Mouse (Mus musculus): ENCODE measurements around the gene Tet1. TPM values are rescaled to one million over a fixed set of nuclear protein-coding genes. Genes with fewer than 3 reads are reported as not detected.
"Not testable (repeated sequence)": the region's sequence is repeated elsewhere in the genome, so short reads cannot be mapped to it uniquely, and the experiment has no call there.

The Tet1 gene
- total RNA-seq, 2 experiments from 2014 or later = 6.2 to 8.7 TPM

GRCm38 (mm10) chr10:62791251-62792176 is 117.3 kb downstream of the Tet1 start:
- DNase-seq = no peak

DNA sequence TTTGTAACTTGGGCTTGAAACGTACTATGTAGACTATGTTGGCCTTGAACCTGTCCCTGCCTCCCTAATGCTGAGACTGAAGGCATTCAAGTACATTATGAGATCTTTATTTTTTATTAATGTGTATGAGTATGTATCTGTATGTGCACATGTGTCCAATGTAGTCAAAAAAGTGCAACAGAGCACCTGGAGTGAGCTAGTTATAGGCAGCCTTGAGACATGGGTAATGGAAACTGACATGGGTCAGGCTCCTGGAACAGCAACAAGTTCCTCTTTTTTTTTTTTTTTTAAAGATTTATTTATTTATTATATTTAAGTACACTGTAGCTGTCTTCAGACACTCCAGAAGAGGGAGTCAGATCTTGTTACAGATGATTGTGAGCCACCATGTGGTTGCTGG is 127.0 kb downstream of the Tet1 start:
- DNase-seq; intact Hi-C loops (cut with DNase I): not testable (repeated sequence)

More at GRCm38 (mm10) chr10:62791251-62792176, 117.3 kb downstream of the Tet1 start:
- intact Hi-C loops (cut with DNase I) = loop anchor here (5.0 to 10.0 kb wide), 3 partner anchors 131 to 287 kb away; partner anchors contain the start of genes Hnrnph3, Pbld2 and Slc25a16

Other genes starting within 250 kb of the Tet1 start
- 1 to 10 TPM in 1 of 2 experiments, under 1 TPM in 1; 0.89 to 1.2 TPM for gene Stox1, start 182.9 kb downstream of the Tet1 start, total RNA-seq (2021)
- gene Ccar1, start 116.7 kb downstream of the Tet1 start, total RNA-seq (2021) = 10 to 100 TPM; 49.5 to 50.7 TPM
- gene Slc25a16, start 11.6 kb upstream of the Tet1 start, total RNA-seq (2021) = 10 to 100 TPM; 22.6 to 26.9 TPM
- under 1 TPM; 0.56 to 0.76 TPM for gene Dna2, start 38.0 kb upstream of the Tet1 start, total RNA-seq (2021)
- 10 to 100 TPM; 10.4 to 11.8 TPM for gene Rufy2, start 71.2 kb upstream of the Tet1 start, total RNA-seq (2021)
- gene Hnrnph3, start 115.2 kb upstream of the Tet1 start, total RNA-seq (2021) = 10 to 100 TPM; 30.7 to 33.2 TPM
- 1 to 10 TPM; 6.9 to 7.3 TPM for gene Pbld2, start 115.3 kb upstream of the Tet1 start, total RNA-seq (2021)
- 1 to 10 TPM; 1.8 to 2.3 TPM for gene Pbld1, start 151.2 kb upstream of the Tet1 start, total RNA-seq (2021)
- gene Atoh7, start 190.7 kb upstream of the Tet1 start, total RNA-seq (2021) = not detected